Mouse (Mus musculus): ENCODE data around the gene Inha. TPM values are rescaled to one million over a fixed set of nuclear protein-coding genes. Genes with fewer than 3 reads are reported as not detected.

Gene Inha
- polyA plus RNA-seq, 2 experiments = 10.5 to 64.2 TPM

- WGBS = 90% methylated on average over 7 of the region's 7 CpGs
Measured at GRCm38 (mm10) chr1:75524679-75525078, 17.8 kb downstream of the Inha start.

GRCm38 (mm10) chr1:75530546-75530945 is 23.7 kb downstream of the Inha start:
- ATAC-seq (ENCODE audit: low FRiP score, low read depth) = no peak

More at GRCm38 (mm10) chr1:75524679-75525078, 17.8 kb downstream of the Inha start:
- no peak overlapping the region for H3K27ac ChIP-seq (replicated peaks; ENCODE audit: low read depth, low read length)
- TF ChIP-seq POLR2A (IDR thresholded peaks at IDR 0.05; ENCODE audit: borderline replicate concordance, extremely low read depth, insufficient read depth, insufficient read length) = no peak
- H3K9me3 ChIP-seq (ENCODE audit: control insufficient read depth, low read length) = no peaks in the 10 kb centered on the region
- peaks cover 29% of the 10 kb centered on the region for H3K36me3 ChIP-seq (ENCODE audit: control insufficient read depth, insufficient read depth, low read length)
- no peak for DNase-seq (ENCODE audit: low spot score)
- no peak overlapping the region for H3K4me3 ChIP-seq (replicated peaks; ENCODE audit: low read length)
- ATAC-seq (ENCODE audit: low FRiP score, low read depth) = no peak
- H3K4me2 ChIP-seq (replicated peaks; ENCODE audit: low read depth, low read length, severe bottlenecking) = no peak overlapping the region
- H3K9ac ChIP-seq (ENCODE audit: low read depth, low read length, severe bottlenecking) = no peak overlapping the region
- H3K4me1 ChIP-seq (ENCODE audit: control insufficient read depth, insufficient read depth, low read length) = peaks cover 16% of the 10 kb centered on the region
- H3K27me3 ChIP-seq (ENCODE audit: control insufficient read depth, insufficient read depth, low read length) = no peaks in the 10 kb centered on the region

GRCm38 (mm10) chr1:75532280-75533172 is 25.6 kb downstream of the Inha start:
- H3K9me3 ChIP-seq (ENCODE audit: control insufficient read depth, low read length) = no peaks in the 10 kb centered on the region
- no peaks in the 10 kb centered on the region for H3K27me3 ChIP-seq (ENCODE audit: control insufficient read depth, insufficient read depth, low read length)
- no peak overlapping the region for H3K27ac ChIP-seq (replicated peaks; ENCODE audit: low read depth, low read length)
- no peak overlapping the region for H3K4me2 ChIP-seq (replicated peaks; ENCODE audit: low read depth, low read length, severe bottlenecking)
- no peak for DNase-seq (ENCODE audit: low spot score)
- peaks cover 59% of the 10 kb centered on the region for H3K36me3 ChIP-seq (ENCODE audit: control insufficient read depth, insufficient read depth, low read length)
- WGBS = 88% methylated on average over 19 of the region's 19 CpGs
- no peak overlapping the region for H3K9ac ChIP-seq (ENCODE audit: low read depth, low read length, severe bottlenecking)
- H3K4me1 ChIP-seq (ENCODE audit: control insufficient read depth, insufficient read depth, low read length) = no peaks in the 10 kb centered on the region
- no peak overlapping the region for H3K4me3 ChIP-seq (replicated peaks; ENCODE audit: low read length)
- no peak for TF ChIP-seq POLR2A (IDR thresholded peaks at IDR 0.05; ENCODE audit: borderline replicate concordance, extremely low read depth, insufficient read depth, insufficient read length)
- no peak for ATAC-seq (ENCODE audit: low FRiP score, low read depth)

More at GRCm38 (mm10) chr1:75530546-75530945, 23.7 kb downstream of the Inha start:
- TF ChIP-seq POLR2A (IDR thresholded peaks at IDR 0.05; ENCODE audit: borderline replicate concordance, extremely low read depth, insufficient read depth, insufficient read length) = no peak
- H3K9ac ChIP-seq (ENCODE audit: low read depth, low read length, severe bottlenecking) = no peak overlapping the region
- no peak overlapping the region for H3K27ac ChIP-seq (replicated peaks; ENCODE audit: low read depth, low read length)
- H3K4me1 ChIP-seq (ENCODE audit: control insufficient read depth, insufficient read depth, low read length) = no peaks in the 10 kb centered on the region
- DNase-seq (ENCODE audit: low spot score) = no peak
- H3K9me3 ChIP-seq (ENCODE audit: control insufficient read depth, low read length) = no peaks in the 10 kb centered on the region
- WGBS = 89% methylated on average over 4 of the region's 4 CpGs
- H3K4me2 ChIP-seq (replicated peaks; ENCODE audit: low read depth, low read length, severe bottlenecking) = no peak overlapping the region
- no peak overlapping the region for H3K4me3 ChIP-seq (replicated peaks; ENCODE audit: low read length)
- H3K27me3 ChIP-seq (ENCODE audit: control insufficient read depth, insufficient read depth, low read length) = no peaks in the 10 kb centered on the region
- H3K36me3 ChIP-seq (ENCODE audit: control insufficient read depth, insufficient read depth, low read length) = peaks cover 65% of the 10 kb centered on the region

- Histone ChIP-seq H3K4me3 (replicated peaks; ENCODE audit: low read length) (no peak overlapping the region), H3K4me2 (replicated peaks; ENCODE audit: low read depth, low read length, severe bottlenecking) (no peak overlapping the region), H3K9me3 (ENCODE audit: control insufficient read depth, low read length) (no peaks in the 10 kb centered on the region), H3K27ac (replicated peaks; ENCODE audit: low read depth, low read length) (no peak overlapping the region), H3K4me1 (ENCODE audit: control insufficient read depth, insufficient read depth, low read length) (no peaks in the 10 kb centered on the region), H3K27me3 (ENCODE audit: control insufficient read depth, insufficient read depth, low read length) (no peaks in the 10 kb centered on the region), H3K9ac (ENCODE audit: low read depth, low read length, severe bottlenecking) (no peak overlapping the region), H3K36me3 (ENCODE audit: control insufficient read depth, insufficient read depth, low read length) (peaks cover 57% of the 10 kb centered on the region)
- 83% methylated on average over 17 of the region's 19 CpGs for WGBS
- TF ChIP-seq POLR2A (IDR thresholded peaks at IDR 0.05; ENCODE audit: borderline replicate concordance, extremely low read depth, insufficient read depth, insufficient read length) = no peak
- ATAC-seq (ENCODE audit: low FRiP score, low read depth) = no peak
- DNase-seq (ENCODE audit: low spot score) = no peak
Measured at GRCm38 (mm10) chr1:75533325-75534252, 26.7 kb downstream of the Inha start.

GRCm38 (mm10) chr1:75537587-75537986 is 30.7 kb downstream of the Inha start:
- no peak for TF ChIP-seq POLR2A (IDR thresholded peaks at IDR 0.05; ENCODE audit: borderline replicate concordance, extremely low read depth, insufficient read depth, insufficient read length)
- Histone ChIP-seq H3K27ac (replicated peaks; ENCODE audit: low read depth, low read length) (no peak overlapping the region), H3K4me1 (ENCODE audit: control insufficient read depth, insufficient read depth, low read length) (no peaks in the 10 kb centered on the region), H3K4me2 (replicated peaks; ENCODE audit: low read depth, low read length, severe bottlenecking) (no peak overlapping the region), H3K9ac (ENCODE audit: low read depth, low read length, severe bottlenecking) (no peak overlapping the region), H3K27me3 (ENCODE audit: control insufficient read depth, insufficient read depth, low read length) (no peaks in the 10 kb centered on the region), H3K9me3 (ENCODE audit: control insufficient read depth, low read length) (0 out of 2 replicates have a peak, but pooled peaks cover under 1% of the 10 kb centered on the region), H3K4me3 (replicated peaks; ENCODE audit: low read length) (no peak overlapping the region), H3K36me3 (ENCODE audit: control insufficient read depth, insufficient read depth, low read length) (peaks cover 30% of the 10 kb centered on the region)
- DNase-seq (ENCODE audit: low spot score) (no peak), ATAC-seq (ENCODE audit: low FRiP score, low read depth) (no peak)
- 66% methylated on average over 2 of the region's 2 CpGs for WGBS
